Mouse (Mus musculus) embryonic fibroblast, embryonic 13.5 days (primary cell): ENCODE results near the gene Cfb.
"Not testable (repeated sequence)": the region's sequence is repeated elsewhere in the genome, so short reads cannot be mapped to it uniquely, and the experiment has no call there.

Experiments
- CTCF ChIP-seq: IDR thresholded peaks from 2 replicates; pipeline ENCODE4 v1.5.1; 2011; ENCODE audit warnings: mild to moderate bottlenecking, control low read depth, low read length, moderate library complexity, borderline replicate concordance; ENCODE audit not compliant: insufficient read depth
- POLR2A ChIP-seq: IDR thresholded peaks from 2 replicates; pipeline ENCODE4 v1.6.1; 2011; ENCODE audit warnings: low read depth, mild to moderate bottlenecking, control low read depth, low read length, moderate library complexity

DNA sequence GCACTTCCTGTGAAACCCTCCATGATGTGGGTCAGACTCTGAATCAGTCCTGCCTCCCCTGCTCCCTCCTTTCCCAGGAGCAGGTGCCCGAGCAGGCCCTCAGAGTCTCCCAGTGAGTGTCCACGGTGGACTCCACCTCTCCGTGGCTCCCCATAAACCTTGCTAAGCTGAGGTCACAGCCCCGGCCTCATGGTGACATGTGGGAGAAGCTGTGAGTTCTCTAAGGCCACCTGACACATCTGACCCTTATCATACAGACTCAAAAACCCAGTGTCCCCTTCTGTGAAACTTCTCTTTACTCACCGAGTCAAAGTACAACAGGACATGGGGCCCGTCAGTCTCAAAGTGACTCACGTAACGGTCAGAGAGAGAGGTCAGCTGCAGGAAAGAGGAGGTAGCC lies 51.5 kb downstream of the Cfb start:
- TF ChIP-seq POLR2A, CTCF: not testable (repeated sequence)
